Mouse (Mus musculus): ENCODE data around the gene Gm49378. TPM values are rescaled to one million over a fixed set of nuclear protein-coding genes. Genes with fewer than 3 reads are reported as not detected.

The Gm49378 gene
- polyA plus RNA-seq, 1 experiment, result 8.2 TPM

DNA sequence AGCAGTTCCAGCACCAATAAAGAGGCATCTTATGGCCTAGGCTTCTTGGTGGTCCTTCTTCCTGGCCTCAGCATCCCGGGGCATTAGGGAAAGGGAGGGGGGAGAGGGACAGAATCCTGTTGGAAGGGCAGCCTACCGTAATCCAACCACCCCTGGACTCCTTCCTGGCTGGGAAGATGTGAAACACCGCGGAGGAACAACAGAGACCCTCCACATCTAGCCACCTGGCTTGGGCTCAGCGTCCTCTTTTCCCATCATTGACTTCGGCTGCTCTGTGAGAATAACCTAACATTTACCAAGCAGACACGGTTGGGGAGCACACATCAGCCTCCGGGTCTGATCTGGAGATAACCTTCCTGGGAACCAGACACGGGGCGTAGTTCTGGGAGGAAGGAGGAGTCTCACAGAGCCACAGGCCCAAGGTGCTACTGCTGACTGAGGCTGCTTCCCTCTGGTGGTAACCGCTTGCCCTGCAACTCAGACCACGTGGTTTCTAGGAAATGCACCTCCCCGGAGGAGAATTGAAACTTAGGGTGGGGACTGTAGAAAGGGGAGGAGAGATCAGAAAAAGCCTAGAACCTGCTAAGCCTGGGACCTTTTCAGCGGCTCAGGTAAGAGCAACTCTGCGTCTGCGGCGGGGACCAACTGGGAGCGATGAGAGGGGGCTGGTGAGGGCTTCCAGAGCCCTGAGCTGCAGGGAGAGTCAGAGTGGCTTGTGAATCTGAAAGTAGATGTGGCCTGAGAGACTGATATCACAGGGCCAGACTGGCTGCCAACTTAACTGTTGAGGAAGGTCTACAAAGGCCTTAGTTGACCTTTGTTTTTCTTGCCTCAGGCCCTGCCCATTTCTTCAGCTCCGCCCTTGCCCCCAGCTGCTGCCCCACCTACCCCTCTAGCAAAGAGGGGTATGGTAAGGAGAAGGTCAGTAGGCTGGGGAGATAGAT is 33.8 kb downstream of the Gm49378 start:
- Histone ChIP-seq H3K36me3 (ENCODE audit: control insufficient read depth, insufficient read depth, low read length) (peaks cover 51% of the 10 kb centered on the region), H3K4me1 (ENCODE audit: control insufficient read depth, insufficient read depth, insufficient read length) (peaks cover 18% of the 10 kb centered on the region; the same call in 1 of the 2 replicates), H3K27ac (ENCODE audit: insufficient read depth, low read length) (peak overlapping the region; percentile 98), H3K27me3 (ENCODE audit: control insufficient read depth, insufficient read depth, low read length) (no peaks in the 10 kb centered on the region), H3K4me3 (ENCODE audit: extremely low read depth, insufficient read depth, insufficient read length) (peak overlapping the region; percentile 79)
- 2% methylated on average over 19 of the region's 19 CpGs for WGBS
- DNase-seq (ENCODE audit: low read depth in 1 of 2, low spot score in 2 of 2), result peak; percentile 94
- peak; percentile 54; the same call in 1 of the 2 replicates for TF ChIP-seq POLR2A (IDR thresholded peaks at IDR 0.05; ENCODE audit: low read depth, low read length)
- TF ChIP-seq CTCF (IDR thresholded peaks at IDR 0.05; ENCODE audit: extremely low read depth, insufficient read depth, insufficient read length, insufficient replicate concordance), result peak; percentile 86

DNA sequence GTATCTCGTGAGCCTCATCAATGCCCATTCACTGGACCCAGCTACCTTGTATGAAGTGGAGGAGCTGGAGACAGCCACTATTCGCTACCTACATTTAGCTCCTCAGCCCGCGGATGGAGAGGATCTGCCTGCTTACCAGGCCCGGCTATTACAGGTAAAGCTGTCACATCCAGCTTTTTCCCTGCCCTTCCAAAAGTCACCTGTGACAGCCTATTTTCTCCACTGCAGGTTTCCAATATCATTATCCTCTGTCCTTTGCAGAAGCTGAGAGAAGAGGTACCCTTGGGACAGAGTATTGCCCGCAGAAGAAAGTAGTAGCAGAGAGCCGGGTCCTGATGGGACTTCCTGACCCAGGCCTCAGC is 34.4 kb downstream of the Gm49378 start, which contains the start of gene Irf9:
Irf9 (plus strand) TSS at position 301 of the 362 bp plus-strand sequence.
- WGBS, result 38% methylated on average over 7 of the region's 7 CpGs
- no peak for DNase-seq (ENCODE audit: low read depth in 1 of 2, low spot score in 2 of 2)
- Histone ChIP-seq H3K27ac (ENCODE audit: insufficient read depth, low read length) (peak within 1 kb of the TSS; percentile 98), H3K4me1 (ENCODE audit: control insufficient read depth, insufficient read depth, insufficient read length) (peaks cover 18% of the 10 kb centered on the region; the same call in 1 of the 2 replicates), H3K4me3 (ENCODE audit: extremely low read depth, insufficient read depth, insufficient read length) (peak within 1 kb of the TSS; percentile 79), H3K27me3 (ENCODE audit: control insufficient read depth, insufficient read depth, low read length) (no peaks in the 10 kb centered on the region), H3K36me3 (ENCODE audit: control insufficient read depth, insufficient read depth, low read length) (peaks cover 51% of the 10 kb centered on the region)
- TF ChIP-seq CTCF (IDR thresholded peaks at IDR 0.05; ENCODE audit: extremely low read depth, insufficient read depth, insufficient read length, insufficient replicate concordance) (no peak), POLR2A (IDR thresholded peaks at IDR 0.05; ENCODE audit: low read depth, low read length) (no peak)

DNA sequence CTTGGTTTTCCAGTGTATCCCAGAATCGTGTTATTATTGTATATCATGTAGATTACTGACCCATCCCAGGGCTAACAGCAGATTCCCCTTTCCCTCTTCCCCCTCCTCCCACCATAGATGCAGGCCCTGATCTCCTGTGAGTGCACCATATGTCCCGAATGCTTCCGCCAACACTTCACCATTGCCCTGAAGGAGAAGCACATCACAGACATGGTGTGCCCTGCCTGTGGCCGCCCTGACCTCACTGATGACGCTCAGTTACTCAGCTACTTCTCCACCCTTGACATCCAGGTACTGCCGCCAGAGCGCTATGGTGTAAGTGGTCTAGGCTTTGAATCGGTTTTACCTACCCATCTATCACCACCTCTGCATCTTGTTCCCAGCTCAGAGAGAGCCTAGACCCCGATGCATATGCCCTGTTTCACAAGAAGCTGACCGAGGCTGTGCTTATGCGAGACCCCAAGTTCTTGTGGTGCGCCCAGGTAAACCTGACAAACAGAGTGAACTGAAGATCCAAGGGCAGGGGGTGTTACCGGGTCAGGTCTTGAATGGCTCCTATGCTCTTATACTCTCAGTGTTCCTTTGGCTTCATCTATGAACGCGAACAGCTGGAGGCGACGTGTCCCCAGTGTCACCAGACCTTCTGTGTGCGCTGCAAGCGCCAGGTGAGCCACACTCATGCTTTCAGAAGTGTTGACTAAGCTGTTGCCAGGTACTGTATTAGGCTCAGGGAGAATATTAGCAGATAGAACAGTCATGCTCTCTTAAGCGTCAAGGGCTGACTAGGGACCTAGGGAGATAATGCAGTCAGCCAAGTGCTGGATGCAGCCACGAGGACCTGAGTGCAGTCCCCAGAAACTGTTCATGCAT is 38.9 kb downstream of the Gm49378 start:
- Histone ChIP-seq H3K4me3 (ENCODE audit: extremely low read depth, insufficient read depth, insufficient read length) (no peak overlapping the region), H3K27me3 (ENCODE audit: control insufficient read depth, insufficient read depth, low read length) (no peaks in the 10 kb centered on the region), H3K36me3 (ENCODE audit: control insufficient read depth, insufficient read depth, low read length) (peaks cover 59% of the 10 kb centered on the region), H3K4me1 (ENCODE audit: control insufficient read depth, insufficient read depth, insufficient read length) (peaks cover 7% of the 10 kb centered on the region; the same call in 1 of the 2 replicates), H3K27ac (ENCODE audit: insufficient read depth, low read length) (no peak overlapping the region)
- TF ChIP-seq POLR2A (IDR thresholded peaks at IDR 0.05; ENCODE audit: low read depth, low read length) (no peak), CTCF (IDR thresholded peaks at IDR 0.05; ENCODE audit: extremely low read depth, insufficient read depth, insufficient read length, insufficient replicate concordance) (no peak)
- 95% methylated on average over 21 of the region's 21 CpGs for WGBS
- DNase-seq (ENCODE audit: low read depth in 1 of 2, low spot score in 2 of 2), result no peak

DNA sequence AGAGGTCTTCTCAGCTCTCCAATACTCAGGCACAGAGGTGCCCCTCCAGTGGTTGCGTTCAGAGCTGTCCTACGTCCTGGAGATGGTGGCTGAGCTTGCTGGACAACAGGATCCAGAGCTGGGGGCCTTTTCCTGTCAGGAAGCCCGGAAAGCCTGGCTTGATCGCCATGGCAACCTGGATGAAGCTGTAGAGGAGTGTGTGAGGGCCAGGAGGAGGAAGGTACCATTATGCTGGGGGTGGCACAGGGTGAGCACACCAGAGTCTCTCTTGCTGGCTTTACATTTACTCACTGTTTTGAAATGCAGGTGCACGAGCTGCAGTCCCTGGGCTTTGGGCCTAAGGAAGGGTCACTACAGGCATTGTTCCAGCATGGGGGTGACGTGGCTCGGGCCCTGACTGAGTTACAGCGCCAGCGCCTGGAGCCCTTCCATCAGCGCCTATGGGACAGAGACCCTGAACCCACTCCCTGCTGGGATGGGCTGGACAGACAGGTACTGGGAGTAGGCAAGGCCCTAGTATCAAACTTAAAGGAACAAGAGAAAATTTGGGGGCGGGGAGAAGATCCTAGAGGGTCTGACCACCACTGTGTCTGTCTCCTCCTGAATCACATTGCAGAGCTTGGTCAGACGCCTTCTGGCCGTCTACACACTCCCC is 41.5 kb downstream of the Gm49378 start:
- H3K4me1 ChIP-seq (ENCODE audit: control insufficient read depth, insufficient read depth, insufficient read length), result no peaks in the 10 kb centered on the region; the same call in 1 of the 2 replicates
- WGBS, result 94% methylated on average over 13 of the region's 13 CpGs
- DNase-seq (ENCODE audit: low read depth in 1 of 2, low spot score in 2 of 2), result no peak
- peaks cover 50% of the 10 kb centered on the region for H3K36me3 ChIP-seq (ENCODE audit: control insufficient read depth, insufficient read depth, low read length)
- no peak overlapping the region for H3K27ac ChIP-seq (ENCODE audit: insufficient read depth, low read length)
- no peaks in the 10 kb centered on the region for H3K27me3 ChIP-seq (ENCODE audit: control insufficient read depth, insufficient read depth, low read length)
- H3K4me3 ChIP-seq (ENCODE audit: extremely low read depth, insufficient read depth, insufficient read length), result no peak overlapping the region
- TF ChIP-seq CTCF (IDR thresholded peaks at IDR 0.05; ENCODE audit: extremely low read depth, insufficient read depth, insufficient read length, insufficient replicate concordance) (no peak), POLR2A (IDR thresholded peaks at IDR 0.05; ENCODE audit: low read depth, low read length) (no peak)

DNA sequence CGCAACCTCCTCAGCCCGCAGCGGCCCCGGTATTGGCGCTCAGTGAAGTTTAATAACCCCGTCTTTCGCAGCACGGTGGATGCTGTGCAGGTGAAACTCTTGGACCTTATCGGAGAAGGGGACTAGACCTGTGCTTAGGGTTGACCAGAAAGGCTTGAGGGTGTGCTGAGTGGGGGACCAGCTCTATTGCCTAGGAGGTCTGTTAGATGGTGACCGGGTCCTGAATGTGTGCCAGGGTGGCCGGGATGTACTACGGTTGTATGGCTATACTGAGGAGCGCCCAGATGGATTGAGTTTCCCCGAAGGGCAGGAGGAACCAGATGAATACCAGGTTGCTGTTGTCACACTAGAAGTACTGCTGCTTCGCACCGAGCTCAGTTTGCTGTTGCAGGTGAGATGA is 45.5 kb downstream of the Gm49378 start:
- TF ChIP-seq POLR2A (IDR thresholded peaks at IDR 0.05; ENCODE audit: low read depth, low read length) (no peak), CTCF (IDR thresholded peaks at IDR 0.05; ENCODE audit: extremely low read depth, insufficient read depth, insufficient read length, insufficient replicate concordance) (no peak)
- H3K36me3 ChIP-seq (ENCODE audit: control insufficient read depth, insufficient read depth, low read length), result peaks cover 40% of the 10 kb centered on the region
- DNase-seq (ENCODE audit: low read depth in 1 of 2, low spot score in 2 of 2), result no peak
- 4% methylated on average over 16 of the region's 16 CpGs for WGBS
- H3K4me1 ChIP-seq (ENCODE audit: control insufficient read depth, insufficient read depth, insufficient read length), result peaks cover 6% of the 10 kb centered on the region; the same call in 1 of the 2 replicates
- H3K4me3 ChIP-seq (ENCODE audit: extremely low read depth, insufficient read depth, insufficient read length), result peak overlapping the region; percentile 83
- H3K27ac ChIP-seq (ENCODE audit: insufficient read depth, low read length), result peak overlapping the region; percentile 95
- no peaks in the 10 kb centered on the region for H3K27me3 ChIP-seq (ENCODE audit: control insufficient read depth, insufficient read depth, low read length)

DNA sequence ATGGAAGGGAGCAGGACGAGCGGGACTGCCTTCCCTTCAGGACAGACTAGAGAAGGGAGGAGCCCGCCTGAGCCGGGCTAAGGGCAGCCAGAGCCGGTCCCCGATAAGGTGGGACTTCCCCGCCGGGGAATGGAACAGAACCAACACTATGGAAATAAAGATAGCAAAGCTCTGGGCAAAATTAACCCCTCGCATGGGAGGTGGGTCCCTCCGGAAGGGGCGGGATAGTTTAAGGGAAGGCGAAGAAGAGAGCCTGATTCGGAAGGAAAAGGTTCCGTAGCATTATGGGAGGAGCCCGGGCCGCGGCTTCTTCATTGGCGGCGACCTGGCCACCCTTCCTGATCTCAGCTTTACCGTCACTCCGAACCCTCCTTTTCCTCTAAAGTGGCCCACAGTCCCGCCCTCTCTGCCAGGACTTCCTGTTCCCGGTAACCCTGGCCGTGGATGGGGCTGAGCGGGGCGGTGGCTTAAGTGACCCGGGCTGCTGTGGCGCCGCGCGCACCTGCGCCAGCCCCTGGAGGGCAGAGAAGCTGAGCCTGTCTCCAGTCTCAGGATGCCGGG is 46.3 kb downstream of the Gm49378 start, which contains the start of gene Rnf31:
Rnf31 (plus strand) TSS at position 378 of the 561 bp plus-strand sequence.
- peak within 1 kb of the TSS; percentile 83 for H3K4me3 ChIP-seq (ENCODE audit: extremely low read depth, insufficient read depth, insufficient read length)
- H3K4me1 ChIP-seq (ENCODE audit: control insufficient read depth, insufficient read depth, insufficient read length), result peaks cover 6% of the 10 kb centered on the region; the same call in 1 of the 2 replicates
- H3K36me3 ChIP-seq (ENCODE audit: control insufficient read depth, insufficient read depth, low read length), result peaks cover 33% of the 10 kb centered on the region
- peak; percentile 73 to 91 for DNase-seq (ENCODE audit: low read depth in 1 of 2, low spot score in 2 of 2)
- no peaks in the 10 kb centered on the region for H3K27me3 ChIP-seq (ENCODE audit: control insufficient read depth, insufficient read depth, low read length)
- WGBS, result under 1% methylated on average over 33 of the region's 33 CpGs
- H3K27ac ChIP-seq (ENCODE audit: insufficient read depth, low read length), result peak within 1 kb of the TSS; percentile 95
- TF ChIP-seq POLR2A (IDR thresholded peaks at IDR 0.05; ENCODE audit: low read depth, low read length) (peak; percentile 51), CTCF (IDR thresholded peaks at IDR 0.05; ENCODE audit: extremely low read depth, insufficient read depth, insufficient read length, insufficient replicate concordance) (no peak)
